33 mouse cellular contexts compared by ENCODE assay signal in genomic region chr8:34686371-34686770, GRCm38 (mm10).
DNase-seq lines count a peak whose midpoint lies in the region; ATAC-seq lines count a peak whose summit lies in the region.
"Had no signal": no experiment of that assay in that cellular context is flagged by ENCODE, and none has a peak within 500 bp of the region (broad histone marks: within the 10 kb centered on the region; RNA-seq: fewer than 3 reads in every experiment).

No protein-coding gene starts in this region.

- H3K27ac ChIP-seq in heart, embryonic 12.5 days (ENCODE audit: poor library complexity, severe bottlenecking) = no peak overlapping the region
- H3K27ac ChIP-seq: embryonic facial prominence, embryonic 12.5 days; heart, embryonic 10.5 days; hindbrain, embryonic 13.5 days; liver, embryonic 12.5 days; midbrain, embryonic 12.5 days; neural tube, embryonic 13.5 days had no signal

- no peak overlapping the region for H3K4me2 ChIP-seq in heart, embryonic 12.5 days
- H3K4me2 ChIP-seq: embryonic facial prominence, embryonic 12.5 days; hindbrain, embryonic 13.5 days; liver, embryonic 12.5 days; midbrain, embryonic 12.5 days; neural tube, embryonic 13.5 days had no signal

- peak; percentile 55; the same call in 1 of the 2 replicates for ATAC-seq in cerebellum, adult (ENCODE audit: insufficient number of reproducible peaks, low FRiP score, low TSS enrichment)
- no peak for ATAC-seq in heart, embryonic 12.5 days (ENCODE audit: insufficient number of reproducible peaks, low FRiP score)
- ATAC-seq: inflammation-experienced regulatory T-cells, adult 6 months; liver, embryonic 12.5 days; liver, postnatal 0 days had no signal

- no peak for DNase-seq in cerebellum, adult 8-10 months
- peak; percentile 71 for DNase-seq in heart, adult 11 months
- peak; percentile 26 for DNase-seq in retina, adult 2 months (ENCODE audit: low read depth, low spot score)
- DNase-seq in retina, embryonic 14.5 days (ENCODE audit: low spot score) = no peak
- DNase-seq in T-cell, adult 2 months (ENCODE audit: low spot score) = no peak
- DNase-seq in lung, postnatal 10 days = no peak
- DNase-seq: adrenal gland, adult 2 months; adrenal gland, postnatal 36 days; cerebellum, adult 11 months; cerebellum, postnatal 36 days; embryo, embryonic 11 days; gastrocnemius, postnatal 10 days; heart, postnatal 36 days; kidney, adult 11 months; kidney, postnatal 14 days; layer of hippocampus, postnatal 36 days; left cerebral cortex, postnatal 4 days; liver, postnatal 0 days; lung, postnatal 4 days; right cerebral cortex, adult 18-20 months; thymus, adult 2 months; thymus, postnatal 36 days had no signal

- no peak overlapping the region for H3K4me3 ChIP-seq in heart, embryonic 12.5 days
- H3K4me3 ChIP-seq: embryonic facial prominence, embryonic 12.5 days; heart, embryonic 10.5 days; hindbrain, embryonic 13.5 days; liver, embryonic 12.5 days; megakaryocyte, embryonic 14.5 days; midbrain, embryonic 12.5 days; myocyte; neural tube, embryonic 13.5 days had no signal

- no peaks in the 10 kb centered on the region for H3K36me3 ChIP-seq in heart, embryonic 12.5 days
- H3K36me3 ChIP-seq: embryonic facial prominence, embryonic 12.5 days; heart, embryonic 10.5 days; hindbrain, embryonic 13.5 days; liver, embryonic 12.5 days; midbrain, embryonic 12.5 days; neural tube, embryonic 13.5 days had no signal

- no peak overlapping the region for H3K9ac ChIP-seq in heart, embryonic 12.5 days
- H3K9ac ChIP-seq: embryonic facial prominence, embryonic 12.5 days; hindbrain, embryonic 13.5 days; liver, embryonic 12.5 days; liver, postnatal 0 days; midbrain, embryonic 12.5 days; neural tube, embryonic 13.5 days had no signal

- 80% methylated on average over 10 of the region's 10 CpGs for WGBS in heart, embryonic 12.5 days

- H3K27me3 ChIP-seq in heart, embryonic 12.5 days (replicated peaks) = peaks cover 10% of the 10 kb centered on the region

- no peaks in the 10 kb centered on the region; the same call in 1 of the 2 replicates for H3K4me1 ChIP-seq in heart, embryonic 12.5 days (replicated peaks)

- no peaks in the 10 kb centered on the region for H3K9me3 ChIP-seq in heart, embryonic 12.5 days (replicated peaks)
- H3K9me3 ChIP-seq: embryonic facial prominence, embryonic 12.5 days; heart, embryonic 10.5 days; hindbrain, embryonic 13.5 days; liver, embryonic 12.5 days; midbrain, embryonic 12.5 days; neural tube, embryonic 13.5 days had no signal

Comparison
In these comparisons a context has a peak if more than half of its experiments do, and no peak if none do; other contexts are left out.
1. DNase-seq: peak in heart, adult 11 months (single experiment) and retina, adult 2 months (single experiment); none in cerebellum, adult 8-10 months (single experiment), retina, embryonic 14.5 days (single experiment), T-cell, adult 2 months (single experiment) and lung, postnatal 10 days (single experiment).